Mouse (Mus musculus) bone marrow macrophage, adult 2 months (primary cell): ENCODE results near the gene Klk1b11.
"Not testable (repeated sequence)": the region's sequence is repeated elsewhere in the genome, so short reads cannot be mapped to it uniquely, and the experiment has no call there.

Source experiments
- CTCF ChIP-seq: IDR thresholded peaks from 2 replicates; pipeline ENCODE4 v1.5.1; 2012; ENCODE audit warnings: low read depth, mild to moderate bottlenecking, low read length, moderate library complexity
- POLR2A ChIP-seq: IDR thresholded peaks from 2 replicates; pipeline ENCODE4 v1.6.1; 2012; ENCODE audit warnings: mild to moderate bottlenecking, low read depth, low read length, borderline replicate concordance

DNA sequence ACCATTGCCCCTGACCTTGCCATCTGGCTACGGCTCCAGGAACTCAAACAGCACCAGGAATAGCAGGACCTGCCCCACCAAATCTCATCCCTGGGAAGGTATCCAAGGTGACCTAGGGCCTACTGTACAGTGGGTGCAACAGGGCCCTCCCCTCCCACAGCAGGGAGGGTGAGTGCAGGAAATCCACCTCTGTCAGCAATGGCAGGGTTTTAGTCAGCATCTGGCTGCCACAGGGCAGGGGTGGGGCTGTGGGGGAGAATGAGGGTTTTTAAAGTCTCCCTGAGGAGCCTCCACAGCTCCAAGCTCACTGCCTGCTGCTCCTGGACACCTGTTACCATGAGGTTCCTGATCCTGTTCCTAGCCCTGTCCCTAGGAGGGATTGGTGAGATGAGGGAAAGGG, 19.9 kb upstream of the Klk1b11 start, which contains the start of gene Klk1b9:
- TF ChIP-seq CTCF, POLR2A: not testable (repeated sequence)
